Mouse (Mus musculus) CH12.LX (cell line): ENCODE measurements at regions not wholly inside any gene's neighbourhood (a gene's known extent, or its start where the extent isn't known, plus 50 kb on each side); places are given as distances from the start of the nearest gene placed in this dataset.
A peak's percentile ranks its signal among the peaks of the same experiment; 100 is the strongest.

Experiments used
- DNase-seq: peaks from one replicate; pipeline ENCODE4 v3.0.0-alpha.2; 2013; ENCODE audit errors: extremely low read depth
- H3K27ac ChIP-seq: 2 replicates; pipeline ENCODE4 v1.5.1; 2012; ENCODE audit warnings: low read depth, mild to moderate bottlenecking, control low read depth, moderate library complexity; ENCODE audit not compliant: insufficient read depth
- H3K27me3 ChIP-seq: replicated peaks from 2 replicates; pipeline ENCODE3; 2012; ENCODE audit warnings: inconsistent platforms
- H3K36me3 ChIP-seq, 2 experiments: replicated peaks in 1 of 2; 2 replicates each; pipeline versions ENCODE3 to v1.6.1; 2012; ENCODE audit warnings: inconsistent platforms in 1 of 2, low read length in 1 of 2, mild to moderate bottlenecking in 1 of 2, mixed read lengths in 1 of 2, moderate library complexity in 1 of 2; ENCODE audit not compliant: control insufficient read depth in 1 of 2, insufficient read depth in 1 of 2
- H3K4me1 ChIP-seq, 2 experiments: 2 replicates each; pipeline ENCODE4 v1.6.1; 2012; ENCODE audit warnings: inconsistent platforms in 1 of 2, moderate library complexity in 1 of 2; ENCODE audit not compliant: insufficient read depth in 2 of 2, control insufficient read depth in 1 of 2
- H3K4me2 ChIP-seq: 2 replicates; pipeline ENCODE4 v1.6.1; 2012; ENCODE audit warnings: low read depth, mild to moderate bottlenecking, control low read depth; ENCODE audit not compliant: poor library complexity, insufficient read depth, severe bottlenecking
- H3K4me3 ChIP-seq, 3 experiments: fragments of 150-350 bp in 1 of 3; sonication (generic) in 1 of 3; replicated peaks in 1 of 3; 2 replicates each; pipeline versions ENCODE3 to v1.5.1; 2011 to 2012; ENCODE audit warnings: low read depth in 2 of 3, low read length in 2 of 3, mild to moderate bottlenecking in 2 of 3, moderate library complexity in 2 of 3, control low read depth in 1 of 3, improper control_type of control experiment in 1 of 3, inconsistent platforms in 1 of 3, mixed read lengths in 1 of 3; ENCODE audit not compliant: poor library complexity in 1 of 3
- H3K79me2 ChIP-seq: replicated peaks from 2 replicates; pipeline ENCODE4 v1.6.1; 2012; ENCODE audit warnings: mild to moderate bottlenecking, moderate library complexity; ENCODE audit not compliant: control insufficient read depth, poor library complexity, insufficient read depth, severe bottlenecking; ENCODE audit errors: extremely low read depth
- H3K9ac ChIP-seq: 2 replicates; pipeline ENCODE4 v1.6.1; 2012; ENCODE audit warnings: low read depth, mild to moderate bottlenecking, control low read depth, moderate library complexity; ENCODE audit not compliant: insufficient read depth
- H3K9me3 ChIP-seq: replicated peaks from 2 replicates; pipeline ENCODE3; 2012; ENCODE audit warnings: low read length, inconsistent platforms, mixed read lengths
- CHD1 ChIP-seq: IDR thresholded peaks from 2 replicates; pipeline ENCODE4 v1.6.1; 2012; ENCODE audit warnings: low read depth, low read length, improper control_type of control experiment, inconsistent platforms
- CHD2 ChIP-seq: IDR thresholded peaks from 2 replicates; pipeline ENCODE4 v1.6.1; 2011; ENCODE audit warnings: low read length, improper control_type of control experiment
- CTCF ChIP-seq, 2 experiments: IDR thresholded peaks in 1 of 2; conservative IDR thresholded peaks in 1 of 2; 2 replicates each; pipeline ENCODE4 v1.5.1; 2011 to 2012; ENCODE audit warnings: low read depth in 2 of 2, low read length in 2 of 2, improper control_type of control experiment in 1 of 2, inconsistent platforms in 1 of 2, mild to moderate bottlenecking in 1 of 2, moderate library complexity in 1 of 2
- E2F4 ChIP-seq: IDR thresholded peaks from 2 replicates; pipeline ENCODE4 v1.6.1; 2011; ENCODE audit warnings: low read depth, low read length, improper control_type of control experiment; ENCODE audit not compliant: insufficient replicate concordance
- ELF1 ChIP-seq: IDR thresholded peaks from 2 replicates; pipeline ENCODE4 v1.6.1; 2014; ENCODE audit warnings: low read depth, mild to moderate bottlenecking, inconsistent platforms, low read length, improper control_type of control experiment
- ETS1 ChIP-seq: conservative IDR thresholded peaks from 2 replicates; pipeline ENCODE4 v1.6.1; 2012; ENCODE audit warnings: low read depth, mild to moderate bottlenecking, inconsistent platforms, low read length, improper control_type of control experiment, moderate library complexity
- GABPA ChIP-seq: IDR thresholded peaks from 2 replicates; pipeline ENCODE4 v1.6.1; 2012; ENCODE audit warnings: low read depth, low read length, improper control_type of control experiment, inconsistent platforms; ENCODE audit not compliant: insufficient replicate concordance
- IRF4 ChIP-seq: IDR thresholded peaks from 2 replicates; pipeline ENCODE4 v1.6.1; 2014; ENCODE audit warnings: low read depth, mild to moderate bottlenecking, inconsistent platforms, low read length, improper control_type of control experiment
- KAT2A ChIP-seq: IDR thresholded peaks from 2 replicates; pipeline ENCODE4 v1.6.1; 2012; ENCODE audit warnings: low read length, improper control_type of control experiment, inconsistent platforms; ENCODE audit not compliant: insufficient replicate concordance
- MAX ChIP-seq: IDR thresholded peaks from 2 replicates; pipeline ENCODE4 v1.6.1; 2011; ENCODE audit warnings: low read length, improper control_type of control experiment
- MYC ChIP-seq: IDR thresholded peaks from 2 replicates; pipeline ENCODE4 v1.6.1; 2011; ENCODE audit warnings: low read depth, mild to moderate bottlenecking, improper control_type of control experiment, low read length
- NRF1 ChIP-seq: IDR thresholded peaks from 2 replicates; pipeline ENCODE4 v1.6.1; 2014; ENCODE audit warnings: low read depth, mild to moderate bottlenecking, inconsistent platforms, low read length, improper control_type of control experiment, moderate library complexity
- PAX5 ChIP-seq: IDR thresholded peaks from 2 replicates; pipeline ENCODE4 v1.6.1; 2012; ENCODE audit warnings: low read length, inconsistent platforms, mixed read lengths
- RAD21 ChIP-seq: IDR thresholded peaks from 2 replicates; pipeline ENCODE4 v1.6.1; 2011; ENCODE audit warnings: low read depth, mild to moderate bottlenecking, low read length, improper control_type of control experiment, moderate library complexity
- SMC3 ChIP-seq: IDR thresholded peaks from 2 replicates; pipeline ENCODE4 v1.6.1; 2011; ENCODE audit warnings: low read depth, low read length, improper control_type of control experiment
- TBP ChIP-seq: conservative IDR thresholded peaks from 2 replicates; pipeline ENCODE4 v1.6.1; 2011; ENCODE audit warnings: low read depth, low read length, improper control_type of control experiment
- TCF12 ChIP-seq: IDR thresholded peaks from 2 replicates; pipeline ENCODE4 v1.6.1; 2014; ENCODE audit warnings: low read depth, mild to moderate bottlenecking, inconsistent platforms, low read length, improper control_type of control experiment
- UBTF ChIP-seq: IDR thresholded peaks from 2 replicates; pipeline ENCODE4 v1.6.1; 2012; ENCODE audit warnings: low read depth, mild to moderate bottlenecking, inconsistent platforms, low read length, improper control_type of control experiment, moderate library complexity
- USF2 ChIP-seq: conservative IDR thresholded peaks from 2 replicates; pipeline ENCODE4 v1.6.1; 2011; ENCODE audit warnings: low read depth, low read length, improper control_type of control experiment
- ZC3H11A ChIP-seq: IDR thresholded peaks from 2 replicates; pipeline ENCODE4 v1.6.1; 2012; ENCODE audit warnings: low read depth, mild to moderate bottlenecking, inconsistent platforms, low read length, improper control_type of control experiment
- ZKSCAN1 ChIP-seq: IDR thresholded peaks from 2 replicates; pipeline ENCODE4 v1.6.1; 2012; ENCODE audit warnings: low read depth, inconsistent platforms, low read length, improper control_type of control experiment, borderline replicate concordance
- dilution Hi-C: fragments of 300-500 bp; cut with MboI; formaldehyde crosslinking; loops from 2 replicates; pipeline ENCODE4 v1.14.3; 2020; ENCODE audit warnings: low sequenced_read_pairs; ENCODE audit not compliant: extremely low pct_unique_long_range_greater_than_20kb, extremely low pct_ligation_motif_present
- in situ Hi-C: fragments of 300-500 bp; cut with MboI; formaldehyde crosslinking; loops from 3 replicates; pipeline ENCODE4 v1.14.3; 2019; ENCODE audit warnings: low sequenced_read_pairs, low pct_ligation_motif_present, low pct_unique_long_range_greater_than_20kb, mixed read lengths

DNA sequence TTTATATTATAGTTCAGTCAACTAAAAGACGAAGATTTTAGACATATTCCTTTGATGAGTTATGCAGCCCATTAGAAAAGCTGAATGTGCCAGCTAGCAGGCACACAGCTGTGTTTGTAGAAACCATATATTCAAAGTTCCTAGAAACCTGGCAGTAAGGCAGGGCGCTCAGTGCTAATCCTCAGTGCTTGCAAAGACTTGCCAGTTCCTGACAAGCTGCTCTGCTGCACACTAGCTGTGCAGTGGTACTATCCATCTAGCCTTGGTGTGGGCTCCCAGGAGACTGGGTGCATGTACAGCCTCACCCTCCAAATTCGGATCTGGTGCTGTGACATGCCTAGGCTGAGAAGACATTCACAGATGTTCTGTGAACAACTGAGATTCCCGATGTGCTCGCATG lies 63.5 kb upstream of the Arhgap24 start:
- Histone ChIP-seq H3K4me3 (no peak overlapping the region), H3K27ac (no peak overlapping the region), H3K9ac (no peak overlapping the region), H3K79me2 (no peaks in the 10 kb centered on the region)
- in situ Hi-C loops, result no loop called here
- dilution Hi-C loops, result no loop called here
- TF ChIP-seq USF2, result no peak
- TF ChIP-seq ELF1, result no peak
- no peak for TF ChIP-seq E2F4
- no peak for TF ChIP-seq MYC
- TF ChIP-seq IRF4, result no peak
- TF ChIP-seq PAX5, result no peak
- no peak for TF ChIP-seq ZC3H11A
- TF ChIP-seq TBP, result no peak
- no peak for TF ChIP-seq KAT2A
- TF ChIP-seq MAX, result no peak
- no peak for TF ChIP-seq ZKSCAN1
- no peak for TF ChIP-seq NRF1
- no peak for TF ChIP-seq UBTF
- no peak for TF ChIP-seq CHD1
- TF ChIP-seq CHD2, result no peak
- TF ChIP-seq ETS1, result no peak
- TF ChIP-seq, all 38 proteins: peak for 0
- H3K4me1 ChIP-seq, result peaks cover 0 to 16% of the 10 kb centered on the region in 2 experiments; a peak in 2 of 4 replicates
- DNase-seq, result no peak
- H3K36me3 ChIP-seq, result no peaks in the 10 kb centered on the region
- no peak overlapping the region for H3K4me2 ChIP-seq
- H3K9me3 ChIP-seq, result peaks cover 2% of the 10 kb centered on the region
- no peaks in the 10 kb centered on the region for H3K27me3 ChIP-seq

GRCm38 (mm10) chr5:102419089-102419488 lies 62.1 kb upstream of the Arhgap24 start:
- in situ Hi-C loops (no loop called here), dilution Hi-C loops (no loop called here)
- Histone ChIP-seq H3K79me2 (no peaks in the 10 kb centered on the region), H3K9ac (no peak overlapping the region), H3K4me2 (no peak overlapping the region), H3K4me3 (no peak overlapping the region), H3K36me3 (no peaks in the 10 kb centered on the region), H3K27me3 (no peaks in the 10 kb centered on the region), H3K4me1 (peaks cover 0 to 16% of the 10 kb centered on the region in 2 experiments; a peak in 2 of 4 replicates), H3K27ac (no peak overlapping the region), H3K9me3 (peaks cover 4% of the 10 kb centered on the region)
- no peak for TF ChIP-seq CHD2
- TF ChIP-seq ZKSCAN1, result no peak
- TF ChIP-seq TCF12, result no peak
- TF ChIP-seq GABPA, result no peak
- TF ChIP-seq TBP, result no peak
- TF ChIP-seq RAD21, result peak; percentile 88
- TF ChIP-seq CTCF (conservative IDR thresholded peaks at IDR 0.05 in 1 of 2, IDR thresholded peaks at IDR 0.05 in 1 of 2; ENCODE audit: low read depth in 2 of 2, low read length in 2 of 2), result peak; percentile 46 to 84; a peak in 3 of 4 replicates
- TF ChIP-seq CHD1, result no peak
- no peak for TF ChIP-seq NRF1
- TF ChIP-seq SMC3, result peak; percentile 92
- TF ChIP-seq ZC3H11A, result peak; percentile 56
- no peak for TF ChIP-seq KAT2A
- no peak for TF ChIP-seq PAX5
- DNase-seq, result peak; percentile 74
